Mouse (Mus musculus): Measurements from ENCODE around the gene Pcsk4.
A peak's percentile ranks its signal among the peaks of the same experiment; 100 is the strongest.

Gene Pcsk4

GRCm38 (mm10) chr10:80297526-80298133 is 31.7 kb downstream of the Pcsk4 start:
- DNase-seq (ENCODE audit: low spot score), result no peak

GRCm38 (mm10) chr10:80296824-80297223 is 32.5 kb downstream of the Pcsk4 start:
- no peak for DNase-seq (ENCODE audit: low spot score)

- peak; percentile 45 for DNase-seq (ENCODE audit: low spot score)
Observed at GRCm38 (mm10) chr10:80295618-80296425, 33.5 kb downstream of the Pcsk4 start, which contains the start of gene Apc2. Gene Apc2, plus strand, starts transcription at chr10:80295977.

GRCm38 (mm10) chr10:80294788-80295303 is 34.5 kb downstream of the Pcsk4 start:
- no peak for DNase-seq (ENCODE audit: low spot score)

GRCm38 (mm10) chr10:80294311-80294710 is 35.0 kb downstream of the Pcsk4 start:
- DNase-seq (ENCODE audit: low spot score), result peak; percentile 48

GRCm38 (mm10) chr10:80293325-80293724 is 36.0 kb downstream of the Pcsk4 start:
- DNase-seq (ENCODE audit: low spot score), result peak; percentile 28

- DNase-seq (ENCODE audit: low spot score), result peak; percentile 95
Observed at GRCm38 (mm10) chr10:80292251-80293146, 36.8 kb downstream of the Pcsk4 start, which contains the start of gene Rps15. Gene Rps15, plus strand, starts transcription at chr10:80292453.

GRCm38 (mm10) chr10:80288657-80289056 is 40.6 kb downstream of the Pcsk4 start:
- no peak for DNase-seq (ENCODE audit: low spot score)

- DNase-seq (ENCODE audit: low spot score), result no peak
Observed at GRCm38 (mm10) chr10:80288097-80288496, 41.2 kb downstream of the Pcsk4 start.

- DNase-seq (ENCODE audit: low spot score), result no peak
Observed at GRCm38 (mm10) chr10:80285222-80286070, 43.9 kb downstream of the Pcsk4 start.

GRCm38 (mm10) chr10:80282481-80283441 is 46.5 kb downstream of the Pcsk4 start:
- DNase-seq (ENCODE audit: low spot score), result no peak

GRCm38 (mm10) chr10:80281921-80282371 is 47.4 kb downstream of the Pcsk4 start:
- DNase-seq (ENCODE audit: low spot score), result peak; percentile 72

GRCm38 (mm10) chr10:80281304-80281703 is 48.0 kb downstream of the Pcsk4 start:
- DNase-seq (ENCODE audit: low spot score), result peak; percentile 66

- no peak for DNase-seq (ENCODE audit: low spot score)
Observed at GRCm38 (mm10) chr10:80279273-80279672, 50.0 kb downstream of the Pcsk4 start.

GRCm38 (mm10) chr10:80278390-80278789 is 50.9 kb downstream of the Pcsk4 start:
- DNase-seq (ENCODE audit: low spot score), result no peak

- peak; percentile 54 for DNase-seq (ENCODE audit: low spot score)
Observed at GRCm38 (mm10) chr10:80276238-80276637, 53.1 kb downstream of the Pcsk4 start.

- no peak for DNase-seq (ENCODE audit: low spot score)
Observed at GRCm38 (mm10) chr10:80273847-80274246, 55.5 kb downstream of the Pcsk4 start.

- DNase-seq (ENCODE audit: low spot score), result no peak
Observed at GRCm38 (mm10) chr10:80271870-80272585, 57.3 kb downstream of the Pcsk4 start.
